Mouse (Mus musculus): Measurements from ENCODE around the gene Asz1.

Asz1 gene

DNA sequence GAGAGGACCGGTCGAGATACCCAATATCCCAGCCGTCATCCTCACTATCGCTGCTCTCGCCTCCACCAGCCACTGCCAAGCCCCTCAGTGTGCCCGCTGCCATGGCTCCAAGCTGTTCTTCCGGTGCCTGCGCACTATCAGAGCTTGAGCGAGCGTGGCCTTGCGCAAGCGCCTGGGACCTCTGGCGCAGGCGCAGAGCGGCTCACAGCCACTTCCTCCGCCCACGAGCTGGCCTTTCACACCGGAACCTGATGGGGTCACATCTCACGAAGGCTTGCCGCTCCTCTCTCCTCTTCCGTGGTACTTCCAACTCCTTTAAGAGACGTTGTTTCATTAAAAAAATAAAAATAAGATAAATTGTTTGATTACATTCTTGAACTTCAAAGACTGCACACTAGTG is at the start of gene Asz1:
TSS of gene Asz1 (minus strand) at position 128 of the 400 bp plus-strand sequence.
- DNase-seq (ENCODE audit: low spot score), result peak; percentile 94

- no peak for DNase-seq (ENCODE audit: low spot score)
Observed at GRCm38 (mm10) chr6:18153031-18153430, 44.2 kb upstream of the Asz1 start.

DNA sequence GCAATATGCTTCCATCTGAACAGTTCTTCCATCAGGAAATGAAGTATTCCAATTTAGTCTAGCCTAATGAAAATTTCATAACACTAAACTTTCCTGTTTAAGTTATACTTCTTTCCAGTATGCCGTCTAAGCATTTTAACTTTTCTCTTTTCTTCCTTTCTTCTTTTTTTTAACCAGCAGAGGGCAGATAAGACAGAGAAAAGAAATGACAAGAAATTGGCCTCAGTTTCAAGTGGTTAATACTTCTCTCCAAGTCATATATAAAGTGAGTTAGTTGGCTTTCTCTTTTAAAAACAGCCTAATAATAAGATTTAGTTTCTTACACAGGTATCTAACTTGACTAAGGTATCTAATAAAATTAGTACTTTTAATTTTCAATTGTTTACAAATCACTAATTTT is 26.4 kb upstream of the Asz1 start:
- no peak for DNase-seq (ENCODE audit: low spot score)

DNA sequence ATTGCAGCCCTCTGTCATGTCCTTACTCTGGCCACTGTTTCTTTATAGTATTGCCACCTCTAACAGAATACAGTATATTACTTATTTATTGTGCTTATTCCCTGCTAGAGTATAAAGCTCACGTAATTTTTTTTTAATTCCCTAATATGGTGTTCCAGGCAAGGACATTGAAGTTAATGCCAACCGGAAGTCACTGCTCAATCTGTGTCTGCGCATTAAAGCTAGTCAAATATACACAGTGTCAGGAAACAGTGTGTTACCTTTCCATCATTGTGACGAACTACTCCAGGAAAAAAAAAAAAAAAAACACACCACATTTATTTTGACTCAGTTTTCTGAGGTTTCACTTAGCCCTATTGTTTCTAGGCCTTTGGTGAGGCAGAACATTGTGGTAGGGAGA is 19.2 kb upstream of the Asz1 start:
- DNase-seq (ENCODE audit: low spot score), result no peak

GRCm38 (mm10) chr6:18127206-18127983 is 18.5 kb upstream of the Asz1 start:
- no peak for DNase-seq (ENCODE audit: low spot score)

DNA sequence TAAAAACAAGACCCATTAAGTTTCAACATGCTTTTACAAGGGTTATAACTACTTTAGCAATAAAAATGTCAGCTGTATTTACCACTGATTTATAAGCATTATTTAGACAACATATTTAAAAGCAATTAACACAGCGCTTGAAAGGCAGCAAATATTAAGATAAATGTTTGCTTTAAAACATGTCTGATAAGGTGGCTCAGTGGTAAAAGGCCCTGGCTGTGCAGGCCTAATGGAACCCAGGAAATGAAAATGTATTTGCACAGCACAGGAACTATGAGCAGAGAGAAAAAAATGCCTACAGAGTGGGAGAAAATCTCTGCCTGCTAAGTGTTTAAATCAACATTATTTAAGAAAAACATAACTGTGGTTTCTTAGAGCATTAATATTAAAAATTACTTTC is 12.0 kb downstream of the Asz1 start:
- DNase-seq (ENCODE audit: low spot score), result no peak

DNA sequence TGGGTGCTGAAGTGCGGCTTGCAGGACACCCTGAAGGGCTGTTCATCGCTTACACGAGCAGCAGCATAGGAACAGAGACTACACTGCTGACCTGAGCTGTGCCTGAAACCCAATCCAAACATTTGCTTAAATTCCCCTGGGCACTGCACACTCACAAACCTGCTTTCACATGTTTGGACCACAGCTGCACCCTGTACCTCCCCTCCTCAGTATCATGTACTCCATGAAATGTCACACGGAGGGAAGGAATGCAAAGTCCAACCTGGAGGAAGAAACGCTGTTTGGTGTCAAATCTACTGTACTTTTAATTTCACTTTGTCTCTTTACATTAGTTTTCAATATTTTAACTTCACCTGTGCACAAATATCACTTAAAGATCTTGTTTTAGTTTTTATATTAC is 19.8 kb downstream of the Asz1 start:
- DNase-seq (ENCODE audit: low spot score), result no peak

DNA sequence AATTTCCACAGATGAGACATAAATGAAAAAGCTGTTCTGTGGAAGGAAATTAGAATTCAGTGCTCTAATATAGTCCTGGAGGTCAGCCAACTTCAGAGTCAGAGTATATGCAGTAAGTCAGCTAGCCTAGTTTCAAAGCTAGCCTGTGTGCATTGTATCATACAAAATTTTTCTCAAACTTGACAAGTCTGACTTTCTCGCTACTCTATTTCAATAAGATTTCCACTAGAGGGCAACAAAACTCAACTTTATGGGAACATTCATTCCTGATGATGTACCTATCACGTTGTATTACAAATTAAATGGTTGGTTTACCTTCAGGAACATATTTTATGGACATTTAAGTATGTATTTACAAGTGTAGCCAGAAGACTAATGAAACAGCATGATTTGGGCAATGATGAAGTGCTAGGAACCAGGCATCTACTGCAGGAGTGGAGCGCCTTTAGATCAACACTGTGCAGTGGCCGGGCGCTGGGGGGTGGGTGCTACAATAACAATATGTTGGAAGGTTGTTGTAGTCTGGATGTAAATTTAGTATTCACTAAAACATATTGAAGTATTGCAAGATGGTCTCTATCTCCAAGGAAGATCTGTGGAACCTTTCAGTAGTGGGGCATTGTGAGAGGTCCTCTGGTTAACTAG is 21.6 kb downstream of the Asz1 start:
- DNase-seq (ENCODE audit: low spot score), result peak; percentile 29

DNA sequence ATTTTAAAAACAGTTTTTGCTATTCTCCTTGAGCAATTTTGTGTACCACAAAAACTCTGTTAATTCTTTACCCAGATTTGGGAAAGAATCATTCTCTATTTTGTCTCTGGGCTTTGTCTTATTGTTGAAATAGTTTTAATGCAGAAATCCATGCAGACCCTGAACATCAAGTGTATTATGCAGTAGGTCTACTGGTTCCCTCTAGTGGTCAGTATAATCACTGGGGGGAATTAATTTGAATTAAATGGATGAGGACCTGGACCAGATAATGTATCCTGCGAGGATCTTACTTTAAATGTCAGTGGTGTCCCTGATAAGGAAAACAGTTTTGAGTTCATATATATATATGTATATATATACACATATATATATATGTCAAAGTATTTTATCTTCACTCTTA is 30.2 kb downstream of the Asz1 start:
- peak; percentile 33 for DNase-seq (ENCODE audit: low spot score)

DNA sequence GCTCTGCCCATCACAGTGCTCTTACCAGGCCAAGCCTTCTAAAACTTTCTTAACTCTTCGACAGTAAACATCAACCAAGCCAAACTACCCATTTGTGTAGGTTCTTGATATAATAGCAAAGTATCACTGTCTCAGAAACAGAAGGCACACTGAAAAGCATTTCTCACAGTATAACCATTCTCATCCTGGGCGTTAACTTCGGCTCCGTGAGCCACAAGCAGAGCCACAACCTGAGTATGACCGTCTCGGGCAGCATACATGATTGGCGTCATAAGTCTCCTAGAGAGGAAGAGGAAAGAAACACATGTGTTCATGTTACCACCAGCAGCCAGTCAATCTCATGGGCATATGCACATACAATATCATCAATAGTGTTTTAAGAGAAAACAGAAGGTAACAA is 31.9 kb downstream of the Asz1 start:
- no peak for DNase-seq (ENCODE audit: low spot score)

- no peak for DNase-seq (ENCODE audit: low spot score)
Observed at GRCm38 (mm10) chr6:18076577-18076976, 32.3 kb downstream of the Asz1 start.

- DNase-seq (ENCODE audit: low spot score), result no peak
Observed at GRCm38 (mm10) chr6:18057899-18058298, 51.0 kb downstream of the Asz1 start.

DNA sequence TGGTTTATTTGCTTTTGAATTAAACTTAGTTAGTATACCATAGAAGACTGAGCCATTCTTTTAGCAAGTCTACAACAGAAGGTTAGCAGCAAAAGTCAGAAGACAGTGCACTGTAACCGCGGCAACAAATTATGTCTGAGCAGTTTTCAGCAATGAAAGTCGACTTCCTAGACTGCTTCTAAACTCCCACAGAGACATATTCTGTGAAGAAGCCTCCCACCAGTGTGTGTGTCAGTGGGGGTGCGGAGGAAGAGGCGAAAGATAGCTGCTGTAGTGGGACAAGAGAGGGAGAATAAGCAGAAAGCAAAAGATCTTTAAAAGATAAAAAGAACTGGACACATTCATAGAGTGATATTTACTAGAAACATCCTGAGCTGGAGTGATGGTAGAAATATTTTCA is 57.2 kb downstream of the Asz1 start:
- no peak for DNase-seq (ENCODE audit: low spot score)

GRCm38 (mm10) chr6:18044299-18044698 is 64.6 kb downstream of the Asz1 start:
- DNase-seq (ENCODE audit: low spot score), result no peak

DNA sequence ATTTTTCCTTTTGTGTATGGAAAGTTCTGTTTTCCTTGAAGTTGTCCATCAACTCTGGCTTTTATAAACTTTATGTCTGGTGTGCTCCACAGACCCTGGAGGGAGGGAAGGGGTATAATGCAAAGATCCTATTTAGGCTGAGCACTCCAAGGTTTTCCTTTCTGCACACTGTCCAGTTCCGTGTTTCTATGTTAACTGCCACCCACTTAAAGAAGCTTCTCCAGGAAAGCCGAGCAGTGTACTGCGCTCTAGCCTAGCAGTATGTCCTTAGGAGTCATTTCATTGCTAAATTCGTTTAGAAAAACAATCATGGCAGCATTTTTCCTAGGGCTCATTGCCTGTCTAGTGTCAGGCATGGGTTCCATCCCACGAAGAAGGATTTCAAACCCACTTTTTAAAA is 65.7 kb downstream of the Asz1 start:
- DNase-seq (ENCODE audit: low spot score), result no peak

GRCm38 (mm10) chr6:18032271-18032670 is 76.6 kb downstream of the Asz1 start:
- DNase-seq (ENCODE audit: low spot score), result no peak

DNA sequence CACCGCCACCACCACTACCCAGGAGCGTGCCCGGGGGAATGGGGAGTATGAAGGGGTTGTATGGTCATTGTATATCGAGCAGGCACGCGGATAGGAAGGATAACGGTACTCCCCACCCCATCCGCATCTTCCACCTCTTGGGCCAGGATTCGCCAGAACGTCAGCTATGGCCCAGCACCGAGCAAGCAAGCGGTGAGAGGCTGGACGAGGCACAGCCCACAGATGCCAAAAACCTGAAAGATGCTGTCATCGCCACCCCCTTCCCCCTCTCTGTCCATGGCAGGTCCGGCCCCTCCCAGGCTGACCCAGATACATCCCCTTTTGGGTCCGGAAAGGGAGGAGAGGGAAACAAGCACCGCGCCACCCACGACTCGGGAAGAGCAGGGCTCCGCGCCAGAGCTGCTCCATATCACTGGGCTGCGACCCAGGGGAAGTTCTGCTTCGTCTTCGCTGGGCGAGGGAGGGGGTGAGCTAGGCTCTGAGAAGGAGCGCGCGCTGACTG is 77.3 kb downstream of the Asz1 start:
- DNase-seq (ENCODE audit: low spot score), result no peak

- no peak for DNase-seq (ENCODE audit: low spot score)
Observed at GRCm38 (mm10) chr6:18030868-18031508, 77.9 kb downstream of the Asz1 start.

DNA sequence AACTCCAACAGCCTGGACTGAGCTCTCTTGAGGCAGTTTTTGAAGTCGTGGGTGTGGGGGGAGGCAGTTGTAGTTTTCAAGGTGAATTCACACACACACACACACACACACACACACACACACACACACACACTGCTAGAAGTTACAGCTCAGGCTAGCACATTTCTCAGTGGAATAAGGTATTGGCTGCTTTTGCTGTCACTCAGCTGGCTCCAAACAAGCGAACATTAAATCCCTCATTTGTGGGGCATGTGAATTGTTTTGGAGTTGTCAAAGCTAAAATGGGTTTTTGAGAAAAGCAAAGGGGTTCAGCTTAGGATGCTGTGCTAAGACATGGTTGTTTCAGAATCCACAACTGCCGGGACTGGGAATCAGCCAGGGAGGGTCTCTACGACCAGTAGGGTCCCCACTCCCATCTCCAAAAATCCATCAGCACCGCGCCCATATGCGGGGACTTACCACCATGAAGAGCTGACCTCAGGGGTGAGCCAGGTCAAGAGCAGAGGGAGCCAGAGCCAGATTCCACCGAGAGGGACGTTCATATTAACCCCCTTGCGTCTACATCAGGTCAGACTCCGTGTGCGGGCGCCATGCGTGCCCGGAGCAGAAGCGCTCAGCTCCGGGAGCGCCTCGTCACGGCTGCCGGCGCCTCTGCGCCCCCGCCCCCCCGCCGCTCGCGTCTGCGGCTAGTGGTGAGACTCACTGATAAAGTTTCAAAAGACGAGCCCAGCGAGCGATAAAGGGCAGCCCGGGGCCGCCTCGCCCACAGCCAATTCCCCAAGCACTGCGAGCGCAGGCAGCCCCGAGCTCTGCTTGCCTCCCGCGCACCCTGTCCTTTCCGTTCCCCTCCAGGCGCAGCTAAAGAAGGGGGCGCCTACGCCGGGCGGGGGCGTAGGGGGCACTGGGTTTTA is 78.9 kb downstream of the Asz1 start, which contains the start of gene Wnt2:
TSS of gene Wnt2 (minus strand) at position 840 of the 911 bp plus-strand sequence.
- DNase-seq (ENCODE audit: low spot score), result no peak

GRCm38 (mm10) chr6:18024133-18024794 is 84.6 kb downstream of the Asz1 start:
- DNase-seq (ENCODE audit: low spot score), result no peak

GRCm38 (mm10) chr6:18013346-18013745 is 95.5 kb downstream of the Asz1 start:
- DNase-seq (ENCODE audit: low spot score), result no peak
